In the genomic region with DNA sequence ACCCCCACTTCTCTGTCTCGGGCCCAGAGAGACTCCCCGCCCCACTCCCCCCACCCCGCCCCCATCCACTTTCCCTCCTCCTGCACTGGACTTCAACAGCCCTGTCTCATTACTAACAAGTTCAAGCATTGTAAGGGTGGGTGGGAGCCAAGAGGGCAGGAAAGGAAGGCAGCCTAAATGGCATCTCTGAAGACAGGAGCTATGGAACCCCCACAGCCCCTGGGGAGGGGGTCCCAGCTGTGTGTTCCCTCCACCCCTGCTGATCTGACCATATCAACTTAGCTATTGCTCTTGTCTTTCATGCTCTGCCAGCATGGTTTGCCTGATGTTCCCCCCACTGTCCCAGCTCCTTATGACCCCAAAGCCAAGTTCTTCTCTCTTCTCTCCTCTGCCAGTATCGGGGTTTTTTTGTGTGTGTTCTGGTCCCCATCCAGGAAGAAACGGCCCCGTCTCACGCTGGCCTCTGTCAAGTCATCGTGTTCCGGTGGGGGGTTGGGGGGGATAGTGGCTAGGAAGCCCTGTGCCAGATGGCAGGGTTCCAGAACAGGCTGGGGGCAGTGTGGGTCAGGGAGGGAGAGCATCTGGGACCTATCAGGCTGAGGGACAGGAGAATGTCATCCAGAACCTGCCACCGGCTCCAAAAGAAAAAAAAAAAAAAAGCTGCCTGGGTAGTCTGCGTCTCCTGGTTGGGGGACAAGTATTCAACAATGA, we compare ENCODE assay signal across 8 mouse cellular contexts. TPM values are rescaled to one million over a fixed set of nuclear protein-coding genes. Genes with fewer than 3 reads are reported as not detected.
DNase-seq lines count a peak whose midpoint lies in the region; ATAC-seq and TF ChIP-seq lines count a peak whose summit lies in the region.

No protein-coding gene starts in this region.

- DNase-seq in kidney, adult 2 months: peak; percentile 31
- DNase-seq in kidney, adult 11 months: no peak
- peak; percentile 36 for DNase-seq in embryo, embryonic 10 days (ENCODE audit: low spot score)
- peak; percentile 86 for DNase-seq in lung, postnatal 0 days (ENCODE audit: low spot score)
- no peak for DNase-seq in cerebellum, adult 9-10 months
- no peak for DNase-seq in left cerebral cortex, postnatal 36 days (ENCODE audit: low spot score in 2 of 2)
- no peak for DNase-seq in layer of hippocampus, postnatal 36 days

- peak overlapping the region; percentile 43 for H3K4me2 ChIP-seq in intestine, embryonic 15.5 days (replicated peaks)
- H3K4me2 ChIP-seq in lung, postnatal 0 days (replicated peaks; ENCODE audit: low read depth, low read length): 0 out of 2 replicates have a peak overlapping the region, but pooled peaks have one; percentile 8

- H3K9me3 ChIP-seq in intestine, embryonic 15.5 days: no peaks in the 10 kb centered on the region
- no peaks in the 10 kb centered on the region for H3K9me3 ChIP-seq in lung, postnatal 0 days (ENCODE audit: low read length)

- H3K27me3 ChIP-seq in kidney, adult 2 months (replicated peaks; ENCODE audit: control insufficient read depth, insufficient read depth, low read length): no peaks in the 10 kb centered on the region
- no peaks in the 10 kb centered on the region for H3K27me3 ChIP-seq in intestine, embryonic 15.5 days (replicated peaks)
- H3K27me3 ChIP-seq in lung, postnatal 0 days (replicated peaks; ENCODE audit: insufficient read depth, low read length): no peaks in the 10 kb centered on the region

- TF ChIP-seq EP300 in lung, postnatal 0 days (IDR thresholded peaks at IDR 0.05): peak; percentile 77

- no peak overlapping the region for H3K9ac ChIP-seq in intestine, embryonic 15.5 days
- no peak overlapping the region for H3K9ac ChIP-seq in lung, postnatal 0 days (replicated peaks; ENCODE audit: low read depth)

- peak; percentile 78 for ATAC-seq in intestine, embryonic 15.5 days
- ATAC-seq in lung, postnatal 0 days: peak; percentile 70

- no peak overlapping the region for H3K27ac ChIP-seq in kidney, adult 2 months (ENCODE audit: insufficient read depth, low read depth, low read length)
- peak overlapping the region; percentile 77 for H3K27ac ChIP-seq in intestine, embryonic 15.5 days
- H3K27ac ChIP-seq in lung, postnatal 0 days (ENCODE audit: low read length): peak overlapping the region; percentile 59; the same call in 1 of the 2 replicates

- no peak for TF ChIP-seq CTCF in kidney, adult 2 months (conservative IDR thresholded peaks at IDR 0.05; ENCODE audit: insufficient read depth, insufficient read length, low read depth, low read length)
- TF ChIP-seq CTCF in lung, postnatal 0 days (IDR thresholded peaks at IDR 0.05): no peak

- no peak for TF ChIP-seq POLR2A in kidney, adult 2 months (IDR thresholded peaks at IDR 0.05; ENCODE audit: low read depth, low read length)

- no peaks in the 10 kb centered on the region for H3K4me1 ChIP-seq in kidney, adult 2 months (ENCODE audit: control insufficient read depth, insufficient read depth, low read length)
- H3K4me1 ChIP-seq in intestine, embryonic 15.5 days (replicated peaks): peaks cover 22% of the 10 kb centered on the region
- H3K4me1 ChIP-seq in lung, postnatal 0 days (ENCODE audit: insufficient read depth, low read depth, low read length): no peaks in the 10 kb centered on the region

- WGBS in kidney, adult 2 months: 24% methylated on average over 11 of the region's 11 CpGs
- WGBS in intestine, embryonic 15.5 days: 28% methylated on average over 11 of the region's 11 CpGs
- 11% methylated on average over 11 of the region's 11 CpGs for WGBS in lung, postnatal 0 days

- no peak overlapping the region for H3K4me3 ChIP-seq in kidney, adult 2 months (ENCODE audit: insufficient read depth, low read depth, low read length)
- H3K4me3 ChIP-seq in intestine, embryonic 15.5 days (replicated peaks): no peak overlapping the region
- H3K4me3 ChIP-seq in lung, postnatal 0 days (ENCODE audit: low read depth, low read length): no peak overlapping the region

- intact Hi-C loops in left cerebral cortex, postnatal 36 days (cut with DNase I): no loop called here

- H3K36me3 ChIP-seq in kidney, adult 2 months (ENCODE audit: control insufficient read depth, insufficient read depth, low read length): no peaks in the 10 kb centered on the region
- no peaks in the 10 kb centered on the region for H3K36me3 ChIP-seq in intestine, embryonic 15.5 days
- no peaks in the 10 kb centered on the region for H3K36me3 ChIP-seq in lung, postnatal 0 days (ENCODE audit: insufficient read depth, low read length)

RNA-seq across cellular contexts. Expression of a gene that starts 58.1 kb away (rescaled TPM):
- 0.34 and 0.44 TPM in 2 replicates for polyA plus RNA-seq in kidney, adult 2 months (2012; rRNA removed)
- polyA plus RNA-seq in intestine, embryonic 15.5 days (2015; fragmentation: Nextera tagmentation; extraction: Ambion mirVana): 6.9 and 7.1 TPM in 2 replicates
- polyA plus RNA-seq in lung, postnatal 0 days (2015; fragmentation: Nextera tagmentation; extraction: Ambion mirVana): 54.8 and 61.8 TPM in 2 replicates
- 1 to 10 TPM in 1 of 2 experiments, under 1 TPM in 1; 0.88 to 1.2 TPM for total RNA-seq in left cerebral cortex, postnatal 36 days (2021)
- total RNA-seq in layer of hippocampus, postnatal 36 days (2021): 1 to 10 TPM in 1 of 2 experiments, under 1 TPM in 1; 0.80 to 1.7 TPM

Comparison
In these comparisons a context has a peak if more than half of its experiments do, and no peak if none do; other contexts are left out.
1. DNase-seq: peak in kidney, adult 2 months (single experiment), embryo, embryonic 10 days (single experiment) and lung, postnatal 0 days (single experiment); none in kidney, adult 11 months (single experiment), cerebellum, adult 9-10 months (single experiment), left cerebral cortex, postnatal 36 days (0 of 2) and layer of hippocampus, postnatal 36 days (0 of 2).